Mouse (Mus musculus): ENCODE measurements around the gene Slc47a2.

Slc47a2 gene

GRCm38 (mm10) chr11:61284323-61284722 is 58.3 kb downstream of the Slc47a2 start:
- H3K36me3 ChIP-seq (ENCODE audit: insufficient read depth, low read length): no peaks in the 10 kb centered on the region
- H3K9me3 ChIP-seq (ENCODE audit: low read length): no peaks in the 10 kb centered on the region
- TF ChIP-seq NANOG (IDR thresholded peaks at IDR 0.05; ENCODE audit: borderline replicate concordance, low read length) (no peak), CTCF (conservative IDR thresholded peaks at IDR 0.05; ENCODE audit: low read length) (no peak), POU5F1 (IDR thresholded peaks at IDR 0.05; ENCODE audit: borderline replicate concordance, low read length) (no peak)
- H3K4me1 ChIP-seq (replicated peaks; ENCODE audit: low read depth, low read length): 0 out of 2 replicates have a peak, but pooled peaks cover 3% of the 10 kb centered on the region
- peaks cover 3% of the 10 kb centered on the region; the same call in 1 of the 2 replicates for H3K27me3 ChIP-seq (ENCODE audit: insufficient read depth, low read length)
- H3K4me3 ChIP-seq (replicated peaks; ENCODE audit: low read length): no peak overlapping the region

DNA sequence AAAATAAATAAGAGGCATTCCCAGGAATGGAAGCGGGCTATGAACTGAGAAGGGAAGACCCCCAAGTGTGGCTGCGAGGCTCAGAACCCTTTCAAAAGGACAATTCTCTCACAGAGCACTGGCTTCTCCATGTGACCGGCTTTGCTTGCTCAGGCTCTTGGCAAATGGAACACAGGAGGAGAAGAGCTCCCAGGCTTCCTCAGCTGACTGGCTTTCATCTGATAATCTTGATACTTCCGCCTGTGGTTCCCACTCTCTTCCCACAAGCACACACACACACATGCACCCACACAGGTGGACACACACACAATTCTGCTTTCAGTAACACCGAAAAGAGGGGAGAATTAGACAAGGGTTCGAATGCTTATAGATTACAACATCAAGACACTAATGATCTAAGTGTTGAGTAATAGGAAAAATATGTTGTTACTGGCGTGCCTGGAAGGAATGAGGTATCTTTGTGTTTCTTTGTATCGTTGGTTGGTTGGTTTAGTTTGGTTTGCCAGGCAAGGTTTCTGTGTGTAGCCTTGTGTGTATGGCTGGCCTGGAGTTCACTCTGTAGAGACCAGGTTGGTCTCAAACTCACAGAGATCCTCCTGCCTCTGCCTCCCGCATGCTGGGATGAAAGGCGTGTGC is 59.1 kb downstream of the Slc47a2 start:
- TF ChIP-seq POU5F1 (IDR thresholded peaks at IDR 0.05; ENCODE audit: borderline replicate concordance, low read length): no peak
- no peak for TF ChIP-seq CTCF (conservative IDR thresholded peaks at IDR 0.05; ENCODE audit: low read length)
- no peak for TF ChIP-seq NANOG (IDR thresholded peaks at IDR 0.05; ENCODE audit: borderline replicate concordance, low read length)
- Histone ChIP-seq H3K4me3 (replicated peaks; ENCODE audit: low read length) (no peak overlapping the region), H3K27me3 (ENCODE audit: insufficient read depth, low read length) (peaks cover 3% of the 10 kb centered on the region; the same call in 1 of the 2 replicates), H3K36me3 (ENCODE audit: insufficient read depth, low read length) (no peaks in the 10 kb centered on the region), H3K9me3 (ENCODE audit: low read length) (no peaks in the 10 kb centered on the region), H3K4me1 (replicated peaks; ENCODE audit: low read depth, low read length) (peaks cover 5% of the 10 kb centered on the region; the same call in 1 of the 2 replicates)

- no peak for TF ChIP-seq NANOG (IDR thresholded peaks at IDR 0.05; ENCODE audit: borderline replicate concordance, low read length)
- TF ChIP-seq POU5F1 (IDR thresholded peaks at IDR 0.05; ENCODE audit: borderline replicate concordance, low read length): no peak
- TF ChIP-seq CTCF (conservative IDR thresholded peaks at IDR 0.05; ENCODE audit: low read length): no peak
- H3K27me3 ChIP-seq (ENCODE audit: insufficient read depth, low read length): 0 out of 2 replicates have a peak, but pooled peaks cover 7% of the 10 kb centered on the region
- H3K4me3 ChIP-seq (replicated peaks; ENCODE audit: low read length): no peak overlapping the region
- H3K4me1 ChIP-seq (replicated peaks; ENCODE audit: low read depth, low read length): peaks cover 8% of the 10 kb centered on the region; the same call in 1 of the 2 replicates
- no peaks in the 10 kb centered on the region for H3K9me3 ChIP-seq (ENCODE audit: low read length)
- H3K36me3 ChIP-seq (ENCODE audit: insufficient read depth, low read length): no peaks in the 10 kb centered on the region
Observed at GRCm38 (mm10) chr11:61278445-61279077, 64.1 kb downstream of the Slc47a2 start.

DNA sequence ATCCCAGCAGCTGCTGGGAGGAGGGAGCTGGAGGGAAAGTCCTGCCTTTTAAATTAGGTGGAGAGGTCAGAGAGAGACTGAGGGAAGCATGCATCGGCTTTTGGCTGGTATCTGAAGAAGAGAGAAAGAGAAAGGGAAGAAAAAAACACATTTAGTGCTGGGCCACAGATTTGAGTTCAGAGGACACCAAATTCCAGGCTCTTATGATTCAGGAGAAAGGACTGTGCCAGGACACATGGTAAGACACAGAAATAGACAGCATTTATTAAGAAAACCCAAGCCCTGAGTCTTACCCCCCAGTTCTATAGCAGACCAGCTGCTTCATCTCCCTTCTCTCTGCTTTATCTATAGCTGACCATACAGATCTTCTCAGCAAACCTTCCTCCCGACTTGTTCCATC is 64.7 kb downstream of the Slc47a2 start:
- Histone ChIP-seq H3K4me1 (replicated peaks; ENCODE audit: low read depth, low read length) (peaks cover 8% of the 10 kb centered on the region; the same call in 1 of the 2 replicates), H3K9me3 (ENCODE audit: low read length) (no peaks in the 10 kb centered on the region), H3K4me3 (replicated peaks; ENCODE audit: low read length) (no peak overlapping the region), H3K36me3 (ENCODE audit: insufficient read depth, low read length) (no peaks in the 10 kb centered on the region), H3K27me3 (ENCODE audit: insufficient read depth, low read length) (0 out of 2 replicates have a peak, but pooled peaks cover 7% of the 10 kb centered on the region)
- TF ChIP-seq CTCF (conservative IDR thresholded peaks at IDR 0.05; ENCODE audit: low read length) (no peak), POU5F1 (IDR thresholded peaks at IDR 0.05; ENCODE audit: borderline replicate concordance, low read length) (no peak), NANOG (IDR thresholded peaks at IDR 0.05; ENCODE audit: borderline replicate concordance, low read length) (no peak)

DNA sequence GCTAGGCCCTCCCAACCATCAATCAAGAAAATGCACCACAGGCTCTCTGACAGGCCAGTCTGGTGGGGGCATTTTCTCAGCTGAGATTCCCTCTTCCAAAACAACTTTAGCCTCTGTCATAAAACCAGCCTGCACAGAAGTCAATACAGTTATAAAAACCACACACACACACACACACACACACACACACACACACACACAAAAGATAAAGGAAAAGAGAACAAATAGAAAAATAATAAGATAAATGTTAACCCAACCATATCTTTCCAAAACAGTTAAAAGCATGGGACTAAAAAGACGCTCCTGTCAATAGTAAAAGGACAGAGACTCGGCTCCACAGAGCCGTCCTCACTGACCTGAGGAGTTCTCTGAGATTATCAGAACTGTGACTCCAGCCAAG is 66.2 kb downstream of the Slc47a2 start:
- peaks cover 5% of the 10 kb centered on the region; the same call in 1 of the 2 replicates for H3K4me1 ChIP-seq (replicated peaks; ENCODE audit: low read depth, low read length)
- H3K36me3 ChIP-seq (ENCODE audit: insufficient read depth, low read length): no peaks in the 10 kb centered on the region
- no peak overlapping the region for H3K4me3 ChIP-seq (replicated peaks; ENCODE audit: low read length)
- TF ChIP-seq CTCF (conservative IDR thresholded peaks at IDR 0.05; ENCODE audit: low read length) (no peak), NANOG (IDR thresholded peaks at IDR 0.05; ENCODE audit: borderline replicate concordance, low read length) (no peak), POU5F1 (IDR thresholded peaks at IDR 0.05; ENCODE audit: borderline replicate concordance, low read length) (no peak)
- no peaks in the 10 kb centered on the region for H3K9me3 ChIP-seq (ENCODE audit: low read length)
- peaks cover 11% of the 10 kb centered on the region; the same call in 1 of the 2 replicates for H3K27me3 ChIP-seq (ENCODE audit: insufficient read depth, low read length)

DNA sequence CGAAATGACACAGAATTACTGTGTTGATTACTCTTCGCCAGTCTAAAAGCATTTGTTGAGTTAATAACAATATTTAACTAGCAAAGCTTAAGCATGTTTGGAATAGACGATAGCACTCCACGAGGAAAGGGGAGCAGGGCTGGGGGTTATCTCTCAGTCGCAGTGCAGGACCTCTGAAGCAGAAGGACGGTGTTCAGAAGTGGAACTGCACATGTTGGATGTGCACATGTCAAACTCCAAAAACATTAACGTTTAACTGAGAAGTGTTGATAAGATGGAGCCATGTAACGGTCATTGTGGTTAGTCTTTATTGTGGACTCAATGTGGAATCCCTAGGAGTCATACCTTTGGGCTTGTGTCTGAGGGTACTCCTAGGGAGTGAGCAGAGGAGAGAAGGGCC is 67.6 kb downstream of the Slc47a2 start:
- peaks cover 5% of the 10 kb centered on the region; the same call in 1 of the 2 replicates for H3K4me1 ChIP-seq (replicated peaks; ENCODE audit: low read depth, low read length)

DNA sequence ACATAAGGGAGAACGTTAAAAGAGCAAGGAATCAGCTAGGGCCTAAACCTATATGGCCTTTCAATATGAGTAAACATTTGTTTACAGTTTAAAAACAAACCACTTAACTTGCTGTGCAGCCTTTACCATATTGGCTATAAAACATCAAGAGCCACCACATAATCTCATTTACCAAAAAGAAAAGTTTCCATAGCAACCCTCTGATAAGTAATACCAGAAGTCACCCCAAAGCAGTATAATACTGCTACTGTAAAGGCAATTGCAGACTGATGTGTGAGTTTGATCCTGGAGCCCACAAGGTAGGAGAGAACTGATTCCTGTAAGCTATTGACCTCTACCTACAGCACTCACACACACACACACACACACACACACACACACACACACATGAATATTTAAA is 68.2 kb downstream of the Slc47a2 start:
- Histone ChIP-seq H3K9me3 (ENCODE audit: low read length) (no peaks in the 10 kb centered on the region), H3K4me3 (replicated peaks; ENCODE audit: low read length) (no peak overlapping the region), H3K4me1 (replicated peaks; ENCODE audit: low read depth, low read length) (peaks cover 5% of the 10 kb centered on the region; the same call in 1 of the 2 replicates), H3K36me3 (ENCODE audit: insufficient read depth, low read length) (no peaks in the 10 kb centered on the region), H3K27me3 (ENCODE audit: insufficient read depth, low read length) (peaks cover 20% of the 10 kb centered on the region)
- no peak for TF ChIP-seq CTCF (conservative IDR thresholded peaks at IDR 0.05; ENCODE audit: low read length)
- TF ChIP-seq NANOG (IDR thresholded peaks at IDR 0.05; ENCODE audit: borderline replicate concordance, low read length): no peak
- TF ChIP-seq POU5F1 (IDR thresholded peaks at IDR 0.05; ENCODE audit: borderline replicate concordance, low read length): no peak

More for the DNA sequence above, 67.6 kb downstream of the Slc47a2 start:
- H3K27me3 ChIP-seq (ENCODE audit: insufficient read depth, low read length): peaks cover 14% of the 10 kb centered on the region
- H3K9me3 ChIP-seq (ENCODE audit: low read length): no peaks in the 10 kb centered on the region
- no peak overlapping the region for H3K4me3 ChIP-seq (replicated peaks; ENCODE audit: low read length)
- no peaks in the 10 kb centered on the region for H3K36me3 ChIP-seq (ENCODE audit: insufficient read depth, low read length)
- TF ChIP-seq NANOG (IDR thresholded peaks at IDR 0.05; ENCODE audit: borderline replicate concordance, low read length) (no peak), POU5F1 (IDR thresholded peaks at IDR 0.05; ENCODE audit: borderline replicate concordance, low read length) (no peak), CTCF (conservative IDR thresholded peaks at IDR 0.05; ENCODE audit: low read length) (no peak)

GRCm38 (mm10) chr11:61273928-61274327 is 68.7 kb downstream of the Slc47a2 start:
- no peaks in the 10 kb centered on the region for H3K9me3 ChIP-seq (ENCODE audit: low read length)
- no peak overlapping the region for H3K4me3 ChIP-seq (replicated peaks; ENCODE audit: low read length)
- no peak for TF ChIP-seq CTCF (conservative IDR thresholded peaks at IDR 0.05; ENCODE audit: low read length)
- peaks cover 5% of the 10 kb centered on the region; the same call in 1 of the 2 replicates for H3K4me1 ChIP-seq (replicated peaks; ENCODE audit: low read depth, low read length)
- peaks cover 20% of the 10 kb centered on the region for H3K27me3 ChIP-seq (ENCODE audit: insufficient read depth, low read length)
- H3K36me3 ChIP-seq (ENCODE audit: insufficient read depth, low read length): no peaks in the 10 kb centered on the region
